Mouse (Mus musculus) CH12.LX (cell line): ENCODE results near the gene Acp1. TPM values are rescaled to one million over a fixed set of nuclear protein-coding genes. Genes with fewer than 3 reads are reported as not detected.

Source experiments
- DNase-seq: peaks from one replicate; pipeline ENCODE4 v3.0.0-alpha.2; 2013; ENCODE audit errors: extremely low read depth
- H3K27ac ChIP-seq: 2 replicates; pipeline ENCODE4 v1.5.1; 2012; ENCODE audit warnings: low read depth, mild to moderate bottlenecking, control low read depth, moderate library complexity; ENCODE audit not compliant: insufficient read depth
- H3K27me3 ChIP-seq: replicated peaks from 2 replicates; pipeline ENCODE3; 2012; ENCODE audit warnings: inconsistent platforms
- H3K36me3 ChIP-seq, 2 experiments: replicated peaks in 1 of 2; 2 replicates each; pipeline versions ENCODE3 to v1.6.1; 2012; ENCODE audit warnings: inconsistent platforms in 1 of 2, low read length in 1 of 2, mild to moderate bottlenecking in 1 of 2, mixed read lengths in 1 of 2, moderate library complexity in 1 of 2; ENCODE audit not compliant: control insufficient read depth in 1 of 2, insufficient read depth in 1 of 2
- H3K4me1 ChIP-seq, 2 experiments: 2 replicates each; pipeline ENCODE4 v1.6.1; 2012; ENCODE audit warnings: inconsistent platforms in 1 of 2, moderate library complexity in 1 of 2; ENCODE audit not compliant: insufficient read depth in 2 of 2, control insufficient read depth in 1 of 2
- H3K4me2 ChIP-seq: 2 replicates; pipeline ENCODE4 v1.6.1; 2012; ENCODE audit warnings: low read depth, mild to moderate bottlenecking, control low read depth; ENCODE audit not compliant: poor library complexity, insufficient read depth, severe bottlenecking
- H3K4me3 ChIP-seq, 3 experiments: fragments of 150-350 bp in 1 of 3; sonication (generic) in 1 of 3; replicated peaks in 1 of 3; 2 replicates each; pipeline versions ENCODE3 to v1.5.1; 2011 to 2012; ENCODE audit warnings: low read depth in 2 of 3, low read length in 2 of 3, mild to moderate bottlenecking in 2 of 3, moderate library complexity in 2 of 3, control low read depth in 1 of 3, improper control_type of control experiment in 1 of 3, inconsistent platforms in 1 of 3, mixed read lengths in 1 of 3; ENCODE audit not compliant: poor library complexity in 1 of 3
- H3K79me2 ChIP-seq: replicated peaks from 2 replicates; pipeline ENCODE4 v1.6.1; 2012; ENCODE audit warnings: mild to moderate bottlenecking, moderate library complexity; ENCODE audit not compliant: control insufficient read depth, poor library complexity, insufficient read depth, severe bottlenecking; ENCODE audit errors: extremely low read depth
- H3K9ac ChIP-seq: 2 replicates; pipeline ENCODE4 v1.6.1; 2012; ENCODE audit warnings: low read depth, mild to moderate bottlenecking, control low read depth, moderate library complexity; ENCODE audit not compliant: insufficient read depth
- H3K9me3 ChIP-seq: replicated peaks from 2 replicates; pipeline ENCODE3; 2012; ENCODE audit warnings: low read length, inconsistent platforms, mixed read lengths
- BHLHE40 ChIP-seq: IDR thresholded peaks from 2 replicates; pipeline ENCODE4 v1.6.1; 2011; ENCODE audit warnings: mild to moderate bottlenecking, low read depth, low read length, improper control_type of control experiment
- CTCF ChIP-seq, 2 experiments: IDR thresholded peaks in 1 of 2; conservative IDR thresholded peaks in 1 of 2; 2 replicates each; pipeline ENCODE4 v1.5.1; 2011 to 2012; ENCODE audit warnings: low read depth in 2 of 2, low read length in 2 of 2, improper control_type of control experiment in 1 of 2, inconsistent platforms in 1 of 2, mild to moderate bottlenecking in 1 of 2, moderate library complexity in 1 of 2
- E2F4 ChIP-seq: IDR thresholded peaks from 2 replicates; pipeline ENCODE4 v1.6.1; 2011; ENCODE audit warnings: low read depth, low read length, improper control_type of control experiment; ENCODE audit not compliant: insufficient replicate concordance
- GABPA ChIP-seq: IDR thresholded peaks from 2 replicates; pipeline ENCODE4 v1.6.1; 2012; ENCODE audit warnings: low read depth, low read length, improper control_type of control experiment, inconsistent platforms; ENCODE audit not compliant: insufficient replicate concordance
- HCFC1 ChIP-seq: IDR thresholded peaks from 2 replicates; pipeline ENCODE4 v1.6.1; 2012; ENCODE audit warnings: low read depth, mild to moderate bottlenecking, inconsistent platforms, low read length, improper control_type of control experiment
- JUN ChIP-seq: IDR thresholded peaks from 2 replicates; pipeline ENCODE4 v1.6.1; 2011; ENCODE audit warnings: low read depth, mild to moderate bottlenecking, low read length, improper control_type of control experiment, moderate library complexity; ENCODE audit not compliant: insufficient read depth
- JUND ChIP-seq: conservative IDR thresholded peaks from 2 replicates; pipeline ENCODE4 v1.6.1; 2011; ENCODE audit warnings: low read depth, low read length, improper control_type of control experiment
- MAX ChIP-seq: IDR thresholded peaks from 2 replicates; pipeline ENCODE4 v1.6.1; 2011; ENCODE audit warnings: low read length, improper control_type of control experiment
- MAZ ChIP-seq: IDR thresholded peaks from 2 replicates; pipeline ENCODE4 v1.6.1; 2012; ENCODE audit warnings: low read depth, mild to moderate bottlenecking, inconsistent platforms, low read length, improper control_type of control experiment, moderate library complexity
- NELFE ChIP-seq: IDR thresholded peaks from 2 replicates; pipeline ENCODE4 v1.6.1; 2011; ENCODE audit warnings: low read depth, low read length, improper control_type of control experiment
- NRF1 ChIP-seq: IDR thresholded peaks from 2 replicates; pipeline ENCODE4 v1.6.1; 2014; ENCODE audit warnings: low read depth, mild to moderate bottlenecking, inconsistent platforms, low read length, improper control_type of control experiment, moderate library complexity
- PAX5 ChIP-seq: IDR thresholded peaks from 2 replicates; pipeline ENCODE4 v1.6.1; 2012; ENCODE audit warnings: low read length, inconsistent platforms, mixed read lengths
- POLR2A ChIP-seq: IDR thresholded peaks from 2 replicates; pipeline ENCODE4 v1.6.1; 2011; ENCODE audit warnings: low read depth, mild to moderate bottlenecking, improper control_type of control experiment, low read length
- RAD21 ChIP-seq: IDR thresholded peaks from 2 replicates; pipeline ENCODE4 v1.6.1; 2011; ENCODE audit warnings: low read depth, mild to moderate bottlenecking, low read length, improper control_type of control experiment, moderate library complexity
- SIN3A ChIP-seq: IDR thresholded peaks from 2 replicates; pipeline ENCODE4 v1.6.1; 2012; ENCODE audit warnings: low read length, improper control_type of control experiment, inconsistent platforms
- SMC3 ChIP-seq: IDR thresholded peaks from 2 replicates; pipeline ENCODE4 v1.6.1; 2011; ENCODE audit warnings: low read depth, low read length, improper control_type of control experiment
- TCF12 ChIP-seq: IDR thresholded peaks from 2 replicates; pipeline ENCODE4 v1.6.1; 2014; ENCODE audit warnings: low read depth, mild to moderate bottlenecking, inconsistent platforms, low read length, improper control_type of control experiment
- UBTF ChIP-seq: IDR thresholded peaks from 2 replicates; pipeline ENCODE4 v1.6.1; 2012; ENCODE audit warnings: low read depth, mild to moderate bottlenecking, inconsistent platforms, low read length, improper control_type of control experiment, moderate library complexity
- USF1 ChIP-seq: IDR thresholded peaks from 2 replicates; pipeline ENCODE4 v1.6.1; 2014; ENCODE audit warnings: low read depth, mild to moderate bottlenecking, inconsistent platforms, low read length, improper control_type of control experiment
- ZKSCAN1 ChIP-seq: IDR thresholded peaks from 2 replicates; pipeline ENCODE4 v1.6.1; 2012; ENCODE audit warnings: low read depth, inconsistent platforms, low read length, improper control_type of control experiment, borderline replicate concordance
- ZMIZ1 ChIP-seq: IDR thresholded peaks from 2 replicates; pipeline ENCODE4 v1.6.1; 2012; ENCODE audit warnings: low read depth, mild to moderate bottlenecking, inconsistent platforms, low read length, improper control_type of control experiment
- dilution Hi-C: fragments of 300-500 bp; cut with MboI; formaldehyde crosslinking; loops from 2 replicates; pipeline ENCODE4 v1.14.3; 2020; ENCODE audit warnings: low sequenced_read_pairs; ENCODE audit not compliant: extremely low pct_unique_long_range_greater_than_20kb, extremely low pct_ligation_motif_present
- in situ Hi-C: fragments of 300-500 bp; cut with MboI; formaldehyde crosslinking; loops from 3 replicates; pipeline ENCODE4 v1.14.3; 2019; ENCODE audit warnings: low sequenced_read_pairs, low pct_ligation_motif_present, low pct_unique_long_range_greater_than_20kb, mixed read lengths
- polyA plus RNA-seq: library from polyadenylated mRNA; unstranded; fragments of >175 nt; gene quantifications from 2 replicates; pipeline ENCODE4 v1.2.1, GENCODE M21; 2012; ENCODE audit warnings: low read depth; ENCODE audit not compliant: insufficient read length
- total RNA-seq, 2 experiments: library from RNA; depleted of rRNA; stranded (reverse); fragments of 300-350 nt in 1 of 2; fragments of >200 nt in 1 of 2; gene quantifications; 2 replicates each; pipeline ENCODE4 v1.2.3; 2012 to 2014

Acp1 gene
- total and polyA plus RNA-seq, 3 experiments: 85.5 to 198 (median 131) TPM

DNA sequence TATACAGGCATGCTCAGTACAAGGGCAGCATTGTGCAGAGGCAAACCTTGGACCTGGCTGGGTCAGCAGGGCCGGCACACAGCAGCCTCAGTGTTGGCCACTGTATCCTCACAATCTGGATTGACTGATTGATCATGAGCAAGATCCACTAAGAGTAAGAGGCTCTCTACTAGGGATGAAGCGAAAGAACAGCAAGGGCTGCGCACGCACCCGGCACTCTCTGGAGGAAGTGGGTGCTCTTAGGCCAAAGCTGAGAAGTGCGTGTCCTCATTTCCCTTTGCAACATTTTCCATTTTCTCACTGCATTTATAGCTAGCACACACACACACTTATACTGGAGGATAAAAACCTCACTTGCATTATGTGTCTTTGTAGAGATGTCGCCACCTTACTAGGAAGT is 20.0 kb downstream of the Acp1 start:
- dilution Hi-C loops: no loop called here
- TF ChIP-seq POLR2A: no peak
- TF ChIP-seq GABPA: no peak
- TF ChIP-seq, all 38 proteins: peak for 0
- Histone ChIP-seq H3K36me3 (peaks cover 3 to 21% of the 10 kb centered on the region in 2 experiments), H3K4me2 (no peak overlapping the region), H3K4me3 (no peak overlapping the region), H3K9ac (no peak overlapping the region), H3K79me2 (no peaks in the 10 kb centered on the region), H3K27ac (no peak overlapping the region), H3K9me3 (no peaks in the 10 kb centered on the region), H3K4me1 (no peaks in the 10 kb centered on the region), H3K27me3 (no peaks in the 10 kb centered on the region)
- in situ Hi-C loops: no loop called here
- DNase-seq: no peak

DNA sequence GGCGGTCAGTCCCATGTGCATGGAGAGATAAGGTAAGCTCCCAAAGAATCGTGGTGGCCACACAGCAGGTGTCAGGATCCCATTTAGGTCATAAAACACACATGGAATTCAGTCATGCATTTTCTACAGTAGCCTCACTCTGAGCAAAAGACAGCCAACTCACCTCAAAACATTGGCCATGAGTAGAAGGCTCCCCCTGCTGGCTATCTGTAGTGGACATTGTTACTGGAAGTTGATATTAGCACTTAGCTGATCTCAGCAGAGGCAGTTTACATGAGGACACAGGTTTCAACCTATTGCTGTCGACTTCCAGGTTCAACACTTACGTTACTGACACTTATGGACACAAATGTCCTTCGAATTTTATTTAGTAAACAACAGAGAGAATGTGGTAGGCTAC is 21.3 kb downstream of the Acp1 start:
- peak; percentile 49 for DNase-seq
- in situ Hi-C loops: no loop called here
- H3K9me3 ChIP-seq: no peaks in the 10 kb centered on the region

DNA sequence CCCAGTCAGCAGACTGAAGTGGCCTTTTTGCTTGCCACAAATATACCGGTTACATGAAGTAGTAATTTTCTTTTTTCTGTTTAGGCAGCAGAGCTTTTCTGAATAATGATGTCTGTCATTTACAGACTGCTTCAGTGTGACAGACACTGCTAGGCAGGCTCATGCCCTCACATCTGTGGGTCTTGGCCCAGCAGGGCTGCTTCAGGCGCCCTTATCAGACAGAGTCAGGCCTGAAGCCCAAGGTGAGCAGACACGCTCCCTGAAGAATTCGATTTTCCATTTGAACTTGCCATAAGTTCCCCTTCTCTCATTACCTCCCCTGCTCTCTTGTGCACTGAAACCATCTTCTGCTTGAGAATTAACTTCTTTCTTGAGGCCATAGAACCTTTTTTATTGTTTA is 23.4 kb downstream of the Acp1 start:
- dilution Hi-C loops: no loop called here
- TF ChIP-seq SIN3A: no peak
- TF ChIP-seq ZMIZ1: no peak
- no peak for TF ChIP-seq TCF12
- no peak for TF ChIP-seq JUND
- no peak for TF ChIP-seq NRF1
- TF ChIP-seq HCFC1: no peak
- no peak for TF ChIP-seq PAX5
- TF ChIP-seq JUN: no peak
- no peak for TF ChIP-seq POLR2A
- TF ChIP-seq BHLHE40: no peak
- no peak for TF ChIP-seq USF1
- TF ChIP-seq E2F4: no peak
- no peak for TF ChIP-seq NELFE
- TF ChIP-seq RAD21: no peak
- TF ChIP-seq MAZ: no peak
- no peak for TF ChIP-seq MAX
- no peak for TF ChIP-seq ZKSCAN1
- no peak overlapping the region for H3K4me2 ChIP-seq

More for the DNA sequence above, 21.3 kb downstream of the Acp1 start:
- H3K79me2 ChIP-seq: no peaks in the 10 kb centered on the region
- H3K4me2 ChIP-seq: no peak overlapping the region
- dilution Hi-C loops: no loop called here
- H3K9ac ChIP-seq: no peak overlapping the region
- no peaks in the 10 kb centered on the region for H3K4me1 ChIP-seq
- H3K4me3 ChIP-seq: no peak overlapping the region
- H3K27me3 ChIP-seq: no peaks in the 10 kb centered on the region
- H3K36me3 ChIP-seq: peaks cover 3 to 15% of the 10 kb centered on the region in 2 experiments
- no peak for TF ChIP-seq POLR2A
- no peak for TF ChIP-seq UBTF
- peak; percentile 82 for TF ChIP-seq SMC3
- peak; percentile 74 for TF ChIP-seq RAD21
- TF ChIP-seq CTCF (conservative IDR thresholded peaks at IDR 0.05 in 1 of 2, IDR thresholded peaks at IDR 0.05 in 1 of 2; ENCODE audit: low read depth in 2 of 2, low read length in 2 of 2): peak; percentile 47 to 77
- H3K27ac ChIP-seq: no peak overlapping the region

More for the DNA sequence above, 23.4 kb downstream of the Acp1 start:
- no peaks in the 10 kb centered on the region for H3K9me3 ChIP-seq
- H3K27me3 ChIP-seq: no peaks in the 10 kb centered on the region
- no peaks in the 10 kb centered on the region for H3K4me1 ChIP-seq
- no peaks in the 10 kb centered on the region for H3K79me2 ChIP-seq
- no peak overlapping the region for H3K9ac ChIP-seq
- no peak overlapping the region for H3K27ac ChIP-seq
- H3K4me3 ChIP-seq: no peak overlapping the region
- in situ Hi-C loops: no loop called here
- H3K36me3 ChIP-seq: peaks cover 0 to 4% of the 10 kb centered on the region in 2 experiments
- DNase-seq: no peak
